Mouse (Mus musculus) layer of hippocampus, adult 2 months (tissue): ENCODE measurements around the gene Rbm15b. TPM values are rescaled to one million over a fixed set of nuclear protein-coding genes. Genes with fewer than 3 reads are reported as not detected.
A peak's percentile ranks its signal among the peaks of the same experiment; 100 is the strongest.

ENCODE experiments used
- DNase-seq, 2 experiments: peaks; one replicate each; pipeline ENCODE4 v3.0.0; 2022; ENCODE audit warnings: low spot score in 2 of 2
- H3K27ac ChIP-seq: fragments of 200-600 bp; 2 replicates; pipeline ENCODE4 v1.8.1; 2022
- H3K4me3 ChIP-seq: fragments of 200-600 bp; 2 replicates; pipeline ENCODE4 v1.8.1; 2022; ENCODE audit warnings: mild to moderate bottlenecking
- CTCF ChIP-seq: fragments of 200-600 bp; conservative IDR thresholded peaks from 2 replicates; pipeline ENCODE4 v1.8.1; 2022; ENCODE audit warnings: antibody characterized with exemption, mild to moderate bottlenecking, moderate library complexity
- total RNA-seq, 2 experiments: library from RNA; stranded (reverse); gene quantifications; 2 replicates each; pipeline ENCODE4 v1.2.3; 2021

Gene Rbm15b
- total RNA-seq, 2 experiments from 2014 or later, result 45.8 to 55.1 TPM

GRCm38 (mm10) chr9:106892552-106892875, 5.3 kb upstream of the Rbm15b start:
- peak overlapping the region; percentile 91 for H3K4me3 ChIP-seq
- TF ChIP-seq CTCF, result no peak
- peak overlapping the region; percentile 95 for H3K27ac ChIP-seq
- DNase-seq, result no peak

GRCm38 (mm10) chr9:106891829-106892551, 4.8 kb upstream of the Rbm15b start, which contains the start of gene Manf:
Gene Manf (minus strand): TSS chr9:106891979.
- TF ChIP-seq CTCF, result peak; percentile 66
- Histone ChIP-seq H3K27ac (peak within 1 kb of the TSS; percentile 95), H3K4me3 (peak within 1 kb of the TSS; percentile 91)
- peak; percentile 97 to 99 for DNase-seq

DNA sequence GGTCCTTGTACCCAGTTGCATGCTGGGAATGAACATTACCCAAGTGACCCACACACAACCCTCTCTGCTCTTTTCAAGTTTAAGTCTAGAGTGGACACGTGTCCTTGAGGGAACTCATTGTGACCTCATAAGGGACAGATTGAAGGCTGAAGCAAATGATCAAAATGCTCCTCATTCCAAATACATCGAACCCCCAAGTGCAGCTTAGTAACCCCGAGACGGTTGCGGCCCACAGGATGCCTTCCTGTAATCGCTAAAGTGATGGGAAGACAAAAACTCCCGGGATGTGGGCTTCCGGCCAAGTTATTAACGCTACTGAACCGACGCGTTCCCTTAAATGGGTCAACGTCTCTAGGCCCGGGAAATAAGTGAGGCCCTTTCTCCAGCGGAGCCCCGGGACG, 4.1 kb upstream of the Rbm15b start:
- peak overlapping the region; percentile 95 for H3K27ac ChIP-seq
- peak overlapping the region; percentile 91 for H3K4me3 ChIP-seq
- no peak for DNase-seq
- no peak for TF ChIP-seq CTCF

- DNase-seq, result no peak
- peak overlapping the region; percentile 95 for H3K27ac ChIP-seq
- H3K4me3 ChIP-seq, result peak overlapping the region; percentile 91
- no peak for TF ChIP-seq CTCF
These were observed 3.4 kb upstream of the Rbm15b start for GRCm38 (mm10) chr9:106890496-106891240.

DNA sequence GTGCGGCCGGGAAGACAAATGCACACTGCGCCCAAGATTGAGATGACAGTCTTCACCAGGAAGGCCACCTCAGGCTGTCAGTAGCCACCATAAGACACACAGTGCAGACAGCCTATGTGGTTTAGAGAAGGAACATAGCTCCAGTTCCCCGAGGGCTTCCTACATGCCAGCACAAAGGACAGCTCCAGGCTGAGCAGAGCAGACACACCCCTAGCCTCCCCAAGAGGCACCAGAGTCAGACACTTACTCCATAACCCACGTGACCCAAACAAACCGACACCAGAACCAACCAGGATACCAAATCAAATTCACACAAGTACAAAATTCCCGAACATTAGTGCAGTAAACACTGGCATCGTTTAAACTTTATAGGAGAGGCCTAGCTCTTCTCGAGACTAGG, 2.1 kb upstream of the Rbm15b start:
- H3K4me3 ChIP-seq, result no peak overlapping the region
- DNase-seq, result no peak
- no peak overlapping the region for H3K27ac ChIP-seq
- TF ChIP-seq CTCF, result no peak

DNA sequence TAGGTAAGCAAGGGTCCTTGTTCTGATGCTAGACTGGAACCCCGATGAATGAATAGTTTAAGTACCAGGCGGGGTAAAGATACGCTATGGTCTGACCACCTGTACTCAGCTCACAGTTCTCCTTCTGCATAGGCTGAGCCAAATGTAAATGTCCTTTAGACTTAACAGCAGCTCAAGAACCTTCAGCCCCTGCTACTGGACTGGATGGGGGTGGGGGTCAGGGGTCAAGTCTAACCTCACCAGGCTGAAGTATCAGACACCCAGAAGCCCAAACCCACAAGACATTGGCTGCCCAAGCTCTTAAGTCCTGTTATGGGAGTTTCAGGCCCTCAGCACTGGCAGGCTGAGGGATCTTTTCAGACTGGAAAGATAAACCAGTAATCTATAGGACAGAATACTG, 1.1 kb upstream of the Rbm15b start:
- DNase-seq, result no peak
- H3K27ac ChIP-seq, result no peak overlapping the region
- TF ChIP-seq CTCF, result no peak
- no peak overlapping the region for H3K4me3 ChIP-seq

- peak in 1 of 2 experiments; percentile 45 for DNase-seq
- peak overlapping the region; percentile 86 for H3K27ac ChIP-seq
- H3K4me3 ChIP-seq, result peak overlapping the region; percentile 79
- no peak for TF ChIP-seq CTCF
These were observed 1.1 kb downstream of the Rbm15b start for GRCm38 (mm10) chr9:106885901-106886731.

- no peak for DNase-seq
- TF ChIP-seq CTCF, result no peak
- Histone ChIP-seq H3K4me3 (peak overlapping the region; percentile 79), H3K27ac (peak overlapping the region; percentile 86)
These were observed 2.0 kb downstream of the Rbm15b start for GRCm38 (mm10) chr9:106884996-106885900.

DNA sequence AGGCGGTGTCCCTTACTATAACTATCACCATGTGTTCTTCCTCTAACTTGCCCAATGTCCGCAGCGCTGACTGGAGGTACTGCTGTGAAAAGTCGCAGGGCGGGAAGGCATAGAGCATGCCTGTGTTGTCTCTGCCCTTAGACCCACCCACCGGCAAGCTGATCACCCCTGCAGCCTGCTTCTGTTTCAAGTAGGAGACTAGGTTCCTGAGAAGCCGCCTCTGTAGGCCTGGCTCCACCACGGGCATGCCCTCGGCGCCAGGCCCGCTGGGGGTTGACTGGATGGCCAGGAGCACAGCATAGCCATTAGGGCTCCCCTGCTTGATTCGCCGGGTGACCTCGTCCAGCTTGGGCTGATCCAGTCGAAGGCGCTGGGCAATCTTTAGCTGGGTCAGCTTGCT, 2.9 kb downstream of the Rbm15b start:
- Histone ChIP-seq H3K27ac (peak overlapping the region; percentile 9; the same call in 1 of the 2 replicates), H3K4me3 (peak overlapping the region; percentile 79)
- no peak for TF ChIP-seq CTCF
- DNase-seq, result no peak

GRCm38 (mm10) chr9:106883085-106883484, 4.1 kb downstream of the Rbm15b start:
- no peak for DNase-seq
- Histone ChIP-seq H3K27ac (no peak overlapping the region), H3K4me3 (peak overlapping the region; percentile 32; the same call in 1 of the 2 replicates)
- TF ChIP-seq CTCF, result no peak

- Histone ChIP-seq H3K4me3 (no peak overlapping the region), H3K27ac (peak overlapping the region; percentile 43; the same call in 1 of the 2 replicates)
- TF ChIP-seq CTCF, result no peak
- no peak for DNase-seq
These were observed 5.1 kb downstream of the Rbm15b start for GRCm38 (mm10) chr9:106882176-106882575.
